Mouse (Mus musculus) limb, embryonic 10.5 days (tissue): ENCODE measurements around the gene Fgf2. TPM values are rescaled to one million over a fixed set of nuclear protein-coding genes. Genes with fewer than 3 reads are reported as not detected.

Experiments used
- DNase-seq: peaks from one replicate; pipeline ENCODE4 v3.0.0-alpha.2; 2017; ENCODE audit warnings: low spot score
- H3K27ac ChIP-seq: fragments of 300-500 bp; sonication (generic); 2 replicates; pipeline ENCODE4 v1.5.1; 2016; ENCODE audit warnings: mild to moderate bottlenecking
- H3K27me3 ChIP-seq: fragments of 300-500 bp; sonication (generic); 2 replicates; pipeline ENCODE4 v1.6.1; 2016; ENCODE audit warnings: low read depth, mild to moderate bottlenecking; ENCODE audit not compliant: poor library complexity, severe bottlenecking
- H3K36me3 ChIP-seq: fragments of 300-500 bp; sonication (generic); 2 replicates; pipeline ENCODE4 v1.6.1; 2016; ENCODE audit warnings: mild to moderate bottlenecking, moderate library complexity
- H3K4me1 ChIP-seq: fragments of 300-500 bp; sonication (generic); 2 replicates; pipeline ENCODE4 v1.6.1; 2016
- H3K4me3 ChIP-seq: fragments of 300-500 bp; sonication (generic); 2 replicates; pipeline ENCODE4 v1.5.1; 2016; ENCODE audit warnings: mild to moderate bottlenecking, moderate library complexity
- H3K9me3 ChIP-seq: fragments of 300-500 bp; sonication (generic); replicated peaks from 2 replicates; pipeline ENCODE4 v1.6.1; 2016; ENCODE audit warnings: mild to moderate bottlenecking
- WGBS: fragments of 180-500 bp; shearing (Covaris S2); methylation state at CpG from one replicate; pipeline ENCODE4 v1.1.7; 2016; 5-methylcytosine and 5-hydroxymethylcytosine counted together
- polyA plus RNA-seq: library from polyadenylated mRNA; unstranded; fragments of >200 nt; fragmentation: Nextera tagmentation; extraction: Ambion mirVana; gene quantifications from 2 replicates; pipeline ENCODE4 v1.2.1, GENCODE M21; 2016

The Fgf2 gene
- polyA plus RNA-seq, 1 experiment from 2014 or later = 0.98 TPM

GRCm38 (mm10) chr3:37370407-37370806, 22.3 kb downstream of the Fgf2 start:
- Histone ChIP-seq H3K4me1 (peaks cover 10% of the 10 kb centered on the region), H3K27me3 (no peaks in the 10 kb centered on the region), H3K36me3 (no peaks in the 10 kb centered on the region), H3K27ac (no peak overlapping the region), H3K9me3 (no peaks in the 10 kb centered on the region), H3K4me3 (no peak overlapping the region)
- DNase-seq = no peak
- WGBS = 62% methylated on average over 4 of the region's 4 CpGs

- H3K36me3 ChIP-seq = no peaks in the 10 kb centered on the region
- H3K4me1 ChIP-seq = peaks cover 22% of the 10 kb centered on the region
- H3K27ac ChIP-seq = no peak overlapping the region
- no peaks in the 10 kb centered on the region for H3K9me3 ChIP-seq
- no peak overlapping the region for H3K4me3 ChIP-seq
- H3K27me3 ChIP-seq = no peaks in the 10 kb centered on the region
- WGBS = 90% methylated on average over 11 of the region's 11 CpGs
- DNase-seq = no peak
Measured at GRCm38 (mm10) chr3:37373712-37374111, 25.6 kb downstream of the Fgf2 start.

GRCm38 (mm10) chr3:37377926-37378325, 29.8 kb downstream of the Fgf2 start:
- H3K4me1 ChIP-seq = peaks cover 33% of the 10 kb centered on the region
- H3K27ac ChIP-seq = no peak overlapping the region
- no peak overlapping the region for H3K4me3 ChIP-seq
- no peaks in the 10 kb centered on the region for H3K9me3 ChIP-seq
- DNase-seq = no peak
- H3K36me3 ChIP-seq = no peaks in the 10 kb centered on the region
- WGBS = 73% methylated on average over 6 of the region's 6 CpGs
- H3K27me3 ChIP-seq = no peaks in the 10 kb centered on the region

GRCm38 (mm10) chr3:37378412-37378811, 30.3 kb downstream of the Fgf2 start:
- Histone ChIP-seq H3K27ac (no peak overlapping the region), H3K27me3 (no peaks in the 10 kb centered on the region), H3K36me3 (no peaks in the 10 kb centered on the region), H3K4me1 (peaks cover 38% of the 10 kb centered on the region), H3K4me3 (no peak overlapping the region), H3K9me3 (no peaks in the 10 kb centered on the region)
- 83% methylated on average over 6 of the region's 6 CpGs for WGBS
- no peak for DNase-seq

- Histone ChIP-seq H3K9me3 (no peaks in the 10 kb centered on the region), H3K27ac (no peak overlapping the region), H3K4me3 (no peak overlapping the region), H3K4me1 (peaks cover 44% of the 10 kb centered on the region), H3K27me3 (no peaks in the 10 kb centered on the region), H3K36me3 (no peaks in the 10 kb centered on the region)
- WGBS = 81% methylated on average over 14 of the region's 14 CpGs
- DNase-seq = no peak
Measured at GRCm38 (mm10) chr3:37379201-37379600, 31.1 kb downstream of the Fgf2 start.

GRCm38 (mm10) chr3:37379930-37380881, 32.1 kb downstream of the Fgf2 start:
- WGBS = 77% methylated on average over 18 of the region's 18 CpGs
- H3K27ac ChIP-seq = peak overlapping the region; percentile 38
- peaks cover 44% of the 10 kb centered on the region for H3K4me1 ChIP-seq
- no peaks in the 10 kb centered on the region for H3K27me3 ChIP-seq
- H3K9me3 ChIP-seq = no peaks in the 10 kb centered on the region
- DNase-seq = no peak
- no peak overlapping the region for H3K4me3 ChIP-seq
- no peaks in the 10 kb centered on the region for H3K36me3 ChIP-seq

- Histone ChIP-seq H3K4me3 (no peak overlapping the region), H3K27ac (peak overlapping the region; percentile 36; the same call in 1 of the 2 replicates), H3K27me3 (no peaks in the 10 kb centered on the region), H3K36me3 (no peaks in the 10 kb centered on the region), H3K9me3 (no peaks in the 10 kb centered on the region), H3K4me1 (peaks cover 44% of the 10 kb centered on the region)
- DNase-seq = no peak
- 82% methylated on average over 6 of the region's 6 CpGs for whole genome bisulfite sequencing
Measured at GRCm38 (mm10) chr3:37381457-37381856, 33.3 kb downstream of the Fgf2 start.

- H3K27ac ChIP-seq = peak overlapping the region; percentile 78
- 48% methylated on average over 6 of the region's 6 CpGs for WGBS
- H3K4me3 ChIP-seq = no peak overlapping the region
- DNase-seq = peak; percentile 48
- no peaks in the 10 kb centered on the region for H3K36me3 ChIP-seq
- H3K9me3 ChIP-seq = no peaks in the 10 kb centered on the region
- H3K27me3 ChIP-seq = no peaks in the 10 kb centered on the region
- H3K4me1 ChIP-seq = peaks cover 37% of the 10 kb centered on the region
Measured at GRCm38 (mm10) chr3:37383096-37383765, 35.1 kb downstream of the Fgf2 start.

GRCm38 (mm10) chr3:37387310-37387709, 39.2 kb downstream of the Fgf2 start:
- no peak overlapping the region for H3K27ac ChIP-seq
- no peaks in the 10 kb centered on the region for H3K27me3 ChIP-seq
- peaks cover 13% of the 10 kb centered on the region for H3K4me1 ChIP-seq
- no peaks in the 10 kb centered on the region for H3K36me3 ChIP-seq
- WGBS = 91% methylated on average over 6 of the region's 6 CpGs
- no peaks in the 10 kb centered on the region for H3K9me3 ChIP-seq
- no peak overlapping the region for H3K4me3 ChIP-seq
- DNase-seq = no peak

GRCm38 (mm10) chr3:37396930-37397608, 48.9 kb downstream of the Fgf2 start:
- H3K9me3 ChIP-seq = no peaks in the 10 kb centered on the region
- no peaks in the 10 kb centered on the region for H3K27me3 ChIP-seq
- no peak overlapping the region for H3K27ac ChIP-seq
- no peaks in the 10 kb centered on the region for H3K36me3 ChIP-seq
- H3K4me3 ChIP-seq = no peak overlapping the region
- 91% methylated on average over 5 of the region's 5 CpGs for WGBS
- no peak for DNase-seq
- peaks cover 10% of the 10 kb centered on the region for H3K4me1 ChIP-seq

- no peaks in the 10 kb centered on the region for H3K36me3 ChIP-seq
- 85% methylated on average over 3 of the region's 3 CpGs for WGBS
- no peaks in the 10 kb centered on the region for H3K27me3 ChIP-seq
- no peak overlapping the region for H3K4me3 ChIP-seq
- H3K4me1 ChIP-seq = peaks cover 13% of the 10 kb centered on the region
- H3K9me3 ChIP-seq = no peaks in the 10 kb centered on the region
- DNase-seq = no peak
- H3K27ac ChIP-seq = no peak overlapping the region
Measured at GRCm38 (mm10) chr3:37397646-37398045, 49.5 kb downstream of the Fgf2 start.

- Histone ChIP-seq H3K36me3 (no peaks in the 10 kb centered on the region), H3K4me1 (peaks cover 13% of the 10 kb centered on the region), H3K27me3 (no peaks in the 10 kb centered on the region), H3K9me3 (no peaks in the 10 kb centered on the region), H3K27ac (no peak overlapping the region), H3K4me3 (no peak overlapping the region)
- WGBS = 91% methylated on average over 7 of the region's 7 CpGs
- DNase-seq = no peak
Measured at GRCm38 (mm10) chr3:37398661-37399395, 50.7 kb downstream of the Fgf2 start.
